ENCODE assay signal across 20 mouse cellular contexts in genomic region chr1:169555019-169555418, GRCm38 (mm10). TPM values are rescaled to one million over a fixed set of nuclear protein-coding genes. Genes with fewer than 3 reads are reported as not detected.
DNase-seq lines count a peak whose midpoint lies in the region; ATAC-seq and TF ChIP-seq lines count a peak whose summit lies in the region.
"Had no signal": no experiment of that assay in that cellular context is flagged by ENCODE, and none has a peak within 500 bp of the region (broad histone marks: within the 10 kb centered on the region; RNA-seq: fewer than 3 reads in every experiment).

No protein-coding gene starts in this region.

- peak overlapping the region; percentile 50; the same call in 1 of the 2 replicates for H3K27ac ChIP-seq in embryonic fibroblast, embryonic 13.5 days (ENCODE audit: insufficient read depth, low read length)
- H3K27ac ChIP-seq: embryonic facial prominence, embryonic 13.5 days; embryonic facial prominence, embryonic 15.5 days; forebrain, embryonic 13.5 days; forebrain, embryonic 15.5 days had no signal

- no peak for ATAC-seq in CD4-positive, CD25-positive, alpha-beta regulatory T cell, adult 4 months
- ATAC-seq: activated CD4-positive, CD25-positive, alpha-beta regulatory T cell, adult 4 months; forebrain, embryonic 13.5 days; forebrain, embryonic 15.5 days; forebrain, postnatal 0 days; Patski had no signal

- H3K4me3 ChIP-seq in embryonic fibroblast, embryonic 13.5 days (ENCODE audit: insufficient read depth, low read length) = no peak overlapping the region
- H3K4me3 ChIP-seq: embryonic facial prominence, embryonic 13.5 days; embryonic facial prominence, embryonic 15.5 days; forebrain, embryonic 13.5 days; forebrain, embryonic 15.5 days had no signal

- no peak for TF ChIP-seq CTCF in embryonic fibroblast, embryonic 13.5 days (IDR thresholded peaks at IDR 0.05; ENCODE audit: borderline replicate concordance, insufficient read depth, low read length)

- DNase-seq in CD4-positive, CD25-positive, alpha-beta regulatory T cell, adult 2 months (ENCODE audit: low read depth, low spot score) = peak; percentile 1
- peak; percentile 33 for DNase-seq in Muller cell, postnatal 12 days (ENCODE audit: inconsistent ontology term)
- DNase-seq in heart, postnatal 4 days = no peak
- DNase-seq in gastrocnemius, postnatal 10 days = no peak
- DNase-seq: adrenal gland, adult 8-10 months; cerebellum, adult 11-12 months; cerebellum, adult 2 months; cerebellum, adult 9-10 months; cerebellum, postnatal 14 days; cerebellum, postnatal 36 days; embryo, embryonic 11 days; forebrain, postnatal 0 days had no signal

- TF ChIP-seq POLR2A in embryonic fibroblast, embryonic 13.5 days (IDR thresholded peaks at IDR 0.05; ENCODE audit: low read depth, low read length) = no peak

- peaks cover 5% of the 10 kb centered on the region; the same call in 1 of the 2 replicates for H3K4me1 ChIP-seq in embryonic fibroblast, embryonic 13.5 days (ENCODE audit: control insufficient read depth, insufficient read depth, low read length)
- H3K4me1 ChIP-seq: embryonic facial prominence, embryonic 13.5 days; embryonic facial prominence, embryonic 15.5 days; forebrain, embryonic 13.5 days; forebrain, embryonic 15.5 days had no signal

RNA-seq across cellular contexts. Expression of gene Nuf2, which starts 23.8 kb away (rescaled TPM):
- polyA plus RNA-seq in CD4-positive, CD25-positive, alpha-beta regulatory T cell, adult 4 months (2017; shearing (Covaris generic)) = 1 to 10 TPM; 3.9 to 6.6 TPM
- polyA plus RNA-seq in embryonic fibroblast, embryonic 13.5 days (2011; ENCODE audit: insufficient read length, low read depth, missing spikeins) = 33.1 and 54.0 TPM in 2 replicates
- 10 to 100 TPM; 35.8 to 41.8 TPM for total RNA-seq in heart, postnatal 4 days (2021)
- total RNA-seq in gastrocnemius, postnatal 10 days (2021) = 1 to 10 TPM; 6.8 to 8.4 TPM

Comparison
In these comparisons a context has a peak if more than half of its experiments do, and no peak if none do; other contexts are left out.
1. DNase-seq: peak in CD4-positive, CD25-positive, alpha-beta regulatory T cell, adult 2 months (single experiment) and Muller cell, postnatal 12 days (single experiment); none in heart, postnatal 4 days (single experiment) and gastrocnemius, postnatal 10 days (single experiment).